ENCODE assay signal across 8 mouse cellular contexts in the genomic region with DNA sequence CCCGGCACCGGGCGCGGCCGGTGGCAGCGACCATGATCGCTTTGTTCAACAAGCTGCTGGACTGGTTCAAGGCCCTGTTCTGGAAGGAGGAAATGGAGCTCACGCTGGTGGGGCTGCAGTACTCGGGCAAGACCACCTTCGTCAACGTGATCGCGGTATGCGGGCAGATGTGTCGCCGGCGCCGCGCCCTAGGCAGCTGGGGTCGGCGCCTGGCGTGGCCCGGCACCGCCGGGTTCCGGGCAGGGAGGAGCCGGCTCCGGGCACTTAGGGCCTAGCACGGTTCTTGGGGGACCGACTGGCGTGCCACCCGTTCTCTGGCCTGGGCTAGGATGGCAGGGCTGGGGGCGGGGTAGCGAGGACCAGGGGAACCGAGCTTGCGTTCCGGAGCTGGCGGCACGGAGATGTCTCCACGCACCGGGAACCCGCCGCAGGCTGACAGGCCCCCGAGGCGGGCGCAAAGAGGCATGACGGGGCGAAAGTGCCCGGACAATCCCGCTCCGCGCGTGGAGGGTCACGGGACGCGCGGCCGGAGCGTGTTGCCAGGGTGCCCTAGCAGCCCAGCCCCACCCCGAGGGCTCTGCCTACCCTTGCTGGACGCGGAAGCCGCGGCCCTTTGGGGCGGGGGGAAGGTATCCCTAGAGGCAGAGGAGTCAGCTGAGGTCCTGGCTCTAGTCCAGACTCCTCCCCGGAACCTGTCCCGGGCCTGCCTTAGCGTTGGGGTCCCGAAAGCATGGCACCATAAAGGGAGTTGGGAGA. TPM values are rescaled to one million over a fixed set of nuclear protein-coding genes. Genes with fewer than 3 reads are reported as not detected.
A peak's percentile ranks its signal among the peaks of the same experiment; 100 is the strongest.
DNase-seq lines count a peak whose midpoint lies in the region; ATAC-seq and TF ChIP-seq lines count a peak whose summit lies in the region.

No protein-coding gene starts in this region.

- H3K79me2 ChIP-seq in liver, adult 2 months (ENCODE audit: control insufficient read depth, insufficient read depth, low read length): peaks cover 11% of the 10 kb centered on the region; the same call in 1 of the 2 replicates

- H3K36me3 ChIP-seq in heart, embryonic 11.5 days (ENCODE audit: control insufficient read depth, insufficient read depth, low read length): no peaks in the 10 kb centered on the region
- H3K36me3 ChIP-seq in kidney, embryonic 15.5 days: peaks cover 1% of the 10 kb centered on the region; the same call in 1 of the 2 replicates
- no peaks in the 10 kb centered on the region for H3K36me3 ChIP-seq in liver, adult 2 months (ENCODE audit: control insufficient read depth, insufficient read depth, low read length)

- TF ChIP-seq POLR2A in bone marrow macrophage, adult 2 months (IDR thresholded peaks at IDR 0.05; ENCODE audit: borderline replicate concordance, low read depth, low read length): no peak
- peak; percentile 82 for TF ChIP-seq POLR2A in embryonic fibroblast, embryonic 13.5 days (IDR thresholded peaks at IDR 0.05; ENCODE audit: low read depth, low read length)
- 0 out of 2 replicates have a peak, but pooled peaks have one; percentile 24 for TF ChIP-seq POLR2A in liver, adult 2 months (IDR thresholded peaks at IDR 0.05; ENCODE audit: extremely low read depth, insufficient read depth, low read length)

- peak overlapping the region; percentile 99 for H3K27ac ChIP-seq in bone marrow macrophage, adult 2 months (ENCODE audit: insufficient read depth, low read depth, low read length)
- H3K27ac ChIP-seq in embryonic fibroblast, embryonic 13.5 days (ENCODE audit: insufficient read depth, low read length): peak overlapping the region; percentile 92
- peak overlapping the region; percentile 84 for H3K27ac ChIP-seq in heart, embryonic 11.5 days (ENCODE audit: low read depth, low read length)
- H3K27ac ChIP-seq in kidney, embryonic 15.5 days: peak overlapping the region; percentile 87
- H3K27ac ChIP-seq in liver, adult 2 months (replicated peaks; ENCODE audit: insufficient read depth, low read depth, low read length): peak overlapping the region; percentile 59

- H3K9me3 ChIP-seq in heart, embryonic 11.5 days (replicated peaks; ENCODE audit: control insufficient read depth, low read length): no peaks in the 10 kb centered on the region
- no peaks in the 10 kb centered on the region for H3K9me3 ChIP-seq in kidney, embryonic 15.5 days (replicated peaks)

- no peak for TF ChIP-seq CTCF in bone marrow macrophage, adult 2 months (IDR thresholded peaks at IDR 0.05; ENCODE audit: low read depth, low read length)
- no peak for TF ChIP-seq CTCF in embryonic fibroblast, embryonic 13.5 days (IDR thresholded peaks at IDR 0.05; ENCODE audit: borderline replicate concordance, insufficient read depth, low read length)
- TF ChIP-seq CTCF in liver, adult 2 months (IDR thresholded peaks at IDR 0.05; ENCODE audit: low read depth, low read length): no peak

- peaks cover 16% of the 10 kb centered on the region for H3K4me1 ChIP-seq in bone marrow macrophage, adult 2 months (ENCODE audit: control insufficient read depth, insufficient read depth, low read length)
- peaks cover 2% of the 10 kb centered on the region; the same call in 1 of the 2 replicates for H3K4me1 ChIP-seq in embryonic fibroblast, embryonic 13.5 days (ENCODE audit: control insufficient read depth, insufficient read depth, low read length)
- peaks cover 4% of the 10 kb centered on the region for H3K4me1 ChIP-seq in heart, embryonic 11.5 days (ENCODE audit: control insufficient read depth, insufficient read depth, low read length)
- peaks cover 20% of the 10 kb centered on the region for H3K4me1 ChIP-seq in kidney, embryonic 15.5 days
- 0 out of 2 replicates have a peak, but pooled peaks cover 5% of the 10 kb centered on the region for H3K4me1 ChIP-seq in liver, adult 2 months (ENCODE audit: control insufficient read depth, insufficient read depth, low read length)

- H3K4me3 ChIP-seq in bone marrow macrophage, adult 2 months (ENCODE audit: insufficient read depth, low read length): peak overlapping the region; percentile 80
- H3K4me3 ChIP-seq in embryonic fibroblast, embryonic 13.5 days (ENCODE audit: insufficient read depth, low read length): peak overlapping the region; percentile 74
- peak overlapping the region; percentile 91 for H3K4me3 ChIP-seq in heart, embryonic 11.5 days (ENCODE audit: low read depth, low read length)
- peak overlapping the region; percentile 75 for H3K4me3 ChIP-seq in kidney, embryonic 15.5 days (replicated peaks)
- H3K4me3 ChIP-seq in liver, adult 2 months (ENCODE audit: insufficient read depth, low read depth, low read length): peak overlapping the region; percentile 84

- WGBS in heart, embryonic 11.5 days (ENCODE audit: insufficient replicate concordance): under 1% methylated on average over 69 of the region's 69 CpGs
- under 1% methylated on average over 67 of the region's 69 CpGs for WGBS in kidney, embryonic 15.5 days
- WGBS in liver, adult 2 months: under 1% methylated on average over 67 of the region's 69 CpGs

- ATAC-seq in heart, embryonic 11.5 days (replicated peaks; ENCODE audit: insufficient number of reproducible peaks, low FRiP score, low TSS enrichment): peak; percentile 60
- peak; percentile 78 for ATAC-seq in kidney, embryonic 15.5 days (replicated peaks; ENCODE audit: low FRiP score)

- H3K27me3 ChIP-seq in heart, embryonic 11.5 days (ENCODE audit: control insufficient read depth, insufficient read depth, low read length): peaks cover 25% of the 10 kb centered on the region
- H3K27me3 ChIP-seq in kidney, embryonic 15.5 days: peaks cover 16% of the 10 kb centered on the region; the same call in 1 of the 2 replicates
- no peaks in the 10 kb centered on the region for H3K27me3 ChIP-seq in liver, adult 2 months (ENCODE audit: control insufficient read depth, insufficient read depth, low read length)

- H3K4me2 ChIP-seq in heart, embryonic 11.5 days: peak overlapping the region; percentile 93
- H3K4me2 ChIP-seq in kidney, embryonic 15.5 days: peak overlapping the region; percentile 81

- peak overlapping the region; percentile 92 for H3K9ac ChIP-seq in heart, embryonic 11.5 days (ENCODE audit: low read depth, low read length)
- peak overlapping the region; percentile 80 for H3K9ac ChIP-seq in kidney, embryonic 15.5 days
- H3K9ac ChIP-seq in liver, adult 2 months (ENCODE audit: low read depth, low read length): peak overlapping the region; percentile 89

- peak; percentile 81 to 82 for DNase-seq in B cell, adult 2 months
- DNase-seq in liver, adult 2 months (ENCODE audit: extremely low read depth, low read depth, low spot score): peak; percentile 56
- peak; percentile 84 to 89 for DNase-seq in monocyte, adult 2 months (ENCODE audit: low read depth in 1 of 2, low spot score in 2 of 2)
- DNase-seq in spleen, postnatal 10 days (ENCODE audit: low spot score in 2 of 2): peak; percentile 76 to 82

RNA-seq across cellular contexts. Expression of a gene that starts 0.5 kb away (rescaled TPM):
- 204 TPM in 2 replicates for polyA plus RNA-seq in bone marrow macrophage, adult 2 months (2012; ENCODE audit: insufficient read depth, insufficient read length, missing spikeins)
- 115 and 141 TPM in 2 replicates for polyA plus RNA-seq in embryonic fibroblast, embryonic 13.5 days (2011; ENCODE audit: insufficient read length, low read depth, missing spikeins)
- polyA plus RNA-seq in heart, embryonic 11.5 days (2014; fragmentation: Nextera tagmentation; extraction: Ambion mirVana): 27.7 and 29.7 TPM in 2 replicates
- polyA plus RNA-seq in kidney, embryonic 15.5 days (2015; fragmentation: Nextera tagmentation; extraction: Ambion mirVana): 45.3 and 52.3 TPM in 2 replicates
- total RNA-seq in liver, adult 2 months (2014; rRNA removed): 3.2 and 5.4 TPM in 2 replicates
- 13.1 and 15.2 TPM in 2 replicates for polyA plus RNA-seq in liver, adult 2 months (2012; rRNA removed)

RNA-seq across cellular contexts. Expression of a gene that starts 14.6 kb away (rescaled TPM):
- polyA plus RNA-seq in bone marrow macrophage, adult 2 months (2012; ENCODE audit: insufficient read depth, insufficient read length, missing spikeins): 42.8 and 49.1 TPM in 2 replicates
- polyA plus RNA-seq in embryonic fibroblast, embryonic 13.5 days (2011; ENCODE audit: insufficient read length, low read depth, missing spikeins): 0.79 and 0.85 TPM in 2 replicates
- 1.2 and 2.0 TPM in 2 replicates for polyA plus RNA-seq in heart, embryonic 11.5 days (2014; fragmentation: Nextera tagmentation; extraction: Ambion mirVana)
- 1.2 TPM in 2 replicates for polyA plus RNA-seq in kidney, embryonic 15.5 days (2015; fragmentation: Nextera tagmentation; extraction: Ambion mirVana)
- total RNA-seq in liver, adult 2 months (2014; rRNA removed): 0.28 and 0.54 TPM in 2 replicates
- 0.44 and 1.4 TPM in 2 replicates for polyA plus RNA-seq in liver, adult 2 months (2012; rRNA removed)

RNA-seq across cellular contexts. Expression of a gene that starts 20.4 kb away (rescaled TPM):
- not detected in 2 replicates for polyA plus RNA-seq in bone marrow macrophage, adult 2 months (2012; ENCODE audit: insufficient read depth, insufficient read length, missing spikeins)
- not detected in 2 replicates for polyA plus RNA-seq in embryonic fibroblast, embryonic 13.5 days (2011; ENCODE audit: insufficient read length, low read depth, missing spikeins)
- not detected in 2 replicates for polyA plus RNA-seq in heart, embryonic 11.5 days (2014; fragmentation: Nextera tagmentation; extraction: Ambion mirVana)
- polyA plus RNA-seq in kidney, embryonic 15.5 days (2015; fragmentation: Nextera tagmentation; extraction: Ambion mirVana): 0.09 TPM in 1 of 2 replicates, not detected in the other
- 0.07 TPM in 1 of 2 replicates, not detected in the other for total RNA-seq in liver, adult 2 months (2014; rRNA removed)
- 0.04 TPM in 1 of 2 replicates, not detected in the other for polyA plus RNA-seq in liver, adult 2 months (2012; rRNA removed)

RNA-seq across cellular contexts. Expression of a gene that starts 42.0 kb away (rescaled TPM):
- polyA plus RNA-seq in bone marrow macrophage, adult 2 months (2012; ENCODE audit: insufficient read depth, insufficient read length, missing spikeins): not detected in 2 replicates
- 2.3 TPM in 2 replicates for polyA plus RNA-seq in embryonic fibroblast, embryonic 13.5 days (2011; ENCODE audit: insufficient read length, low read depth, missing spikeins)
- polyA plus RNA-seq in heart, embryonic 11.5 days (2014; fragmentation: Nextera tagmentation; extraction: Ambion mirVana): 1.0 and 1.4 TPM in 2 replicates
- polyA plus RNA-seq in kidney, embryonic 15.5 days (2015; fragmentation: Nextera tagmentation; extraction: Ambion mirVana): 0.98 and 1.1 TPM in 2 replicates
- under 0.01 TPM in 2 replicates for total RNA-seq in liver, adult 2 months (2014; rRNA removed)
- 0.05 TPM in 1 of 2 replicates, not detected in the other for polyA plus RNA-seq in liver, adult 2 months (2012; rRNA removed)

Comparison
In these comparisons a context has a peak if more than half of its experiments do, and no peak if none do; other contexts are left out.
1. Peak in every context shown above with its lines: DNase-seq, ATAC-seq, H3K4me3 ChIP-seq and H3K27ac ChIP-seq.
2. RNA of a gene that starts 14.6 kb away (polyA plus RNA-seq): 42.8 to 49.1 TPM in bone marrow macrophage, adult 2 months; 1.2 to 2.0 TPM in heart, embryonic 11.5 days, 0.44 to 1.4 TPM in liver, adult 2 months, 1.2 TPM in kidney, embryonic 15.5 days and 0.79 to 0.85 TPM in embryonic fibroblast, embryonic 13.5 days; every median in the first group is over 10 times any median in the second.